10 mouse cellular contexts compared by ENCODE assay signal in genomic region chr8:10223528-10224194, GRCm38 (mm10).
A peak's percentile ranks its signal among the peaks of the same experiment; 100 is the strongest.
DNase-seq lines count a peak whose midpoint lies in the region; ATAC-seq and TF ChIP-seq lines count a peak whose summit lies in the region.
"Had no signal": no experiment of that assay in that cellular context is flagged by ENCODE, and none has a peak within 500 bp of the region (broad histone marks: within the 10 kb centered on the region; RNA-seq: fewer than 3 reads in every experiment).

No protein-coding gene starts in this region.

- no peak overlapping the region for H3K4me3 ChIP-seq in lung, embryonic 14.5 days (ENCODE audit: low read depth, low read length)
- no peak overlapping the region for H3K4me3 ChIP-seq in hindbrain, embryonic 11.5 days (ENCODE audit: low read depth, low read length)
- H3K4me3 ChIP-seq in midbrain, embryonic 11.5 days (ENCODE audit: low read depth, low read length): no peak overlapping the region
- no peak overlapping the region for H3K4me3 ChIP-seq in stomach, postnatal 0 days (ENCODE audit: low read depth, low read length)
- H3K4me3 ChIP-seq: heart, embryonic 13.5 days had no signal

- H3K9me3 ChIP-seq in lung, embryonic 14.5 days (ENCODE audit: low read depth, low read length): no peaks in the 10 kb centered on the region
- H3K9me3 ChIP-seq in hindbrain, embryonic 11.5 days (ENCODE audit: control insufficient read depth, low read length): no peaks in the 10 kb centered on the region
- no peaks in the 10 kb centered on the region for H3K9me3 ChIP-seq in midbrain, embryonic 11.5 days (ENCODE audit: control insufficient read depth, low read length)
- H3K9me3 ChIP-seq in stomach, postnatal 0 days (ENCODE audit: control insufficient read depth, low read length): no peaks in the 10 kb centered on the region
- H3K9me3 ChIP-seq: heart, embryonic 13.5 days had no signal

- no peaks in the 10 kb centered on the region for H3K27me3 ChIP-seq in lung, embryonic 14.5 days (ENCODE audit: insufficient read depth, low read length)
- no peaks in the 10 kb centered on the region for H3K27me3 ChIP-seq in hindbrain, embryonic 11.5 days (ENCODE audit: control insufficient read depth, insufficient read depth, low read length)
- no peaks in the 10 kb centered on the region for H3K27me3 ChIP-seq in midbrain, embryonic 11.5 days (ENCODE audit: control insufficient read depth, insufficient read depth, low read length)
- no peaks in the 10 kb centered on the region for H3K27me3 ChIP-seq in stomach, postnatal 0 days (ENCODE audit: control insufficient read depth, insufficient read depth, low read length)
- H3K27me3 ChIP-seq: heart, embryonic 13.5 days had no signal

- ATAC-seq in lung, embryonic 14.5 days (ENCODE audit: insufficient read depth): peak; percentile 28; the same call in 1 of the 2 replicates
- no peak for ATAC-seq in hindbrain, embryonic 11.5 days (ENCODE audit: low FRiP score)
- ATAC-seq in midbrain, embryonic 11.5 days (ENCODE audit: low FRiP score): 0 out of 2 replicates have a peak, but pooled peaks have one; percentile 16
- no peak for ATAC-seq in stomach, postnatal 0 days (ENCODE audit: low FRiP score, low TSS enrichment)
- no peak for ATAC-seq in cerebellum, adult (ENCODE audit: insufficient number of reproducible peaks, low FRiP score, low TSS enrichment)
- ATAC-seq: activated CD4-positive, CD25-positive, alpha-beta regulatory T cell, adult 4 months had no signal

- no peaks in the 10 kb centered on the region for H3K36me3 ChIP-seq in lung, embryonic 14.5 days (ENCODE audit: insufficient read depth)
- no peaks in the 10 kb centered on the region for H3K36me3 ChIP-seq in hindbrain, embryonic 11.5 days (ENCODE audit: control insufficient read depth, insufficient read depth, low read length)
- no peaks in the 10 kb centered on the region for H3K36me3 ChIP-seq in midbrain, embryonic 11.5 days (ENCODE audit: control insufficient read depth, insufficient read depth, low read length)
- H3K36me3 ChIP-seq in stomach, postnatal 0 days (ENCODE audit: control insufficient read depth, insufficient read depth, low read length): no peaks in the 10 kb centered on the region
- H3K36me3 ChIP-seq: heart, embryonic 13.5 days had no signal

- peak overlapping the region; percentile 71 for H3K27ac ChIP-seq in lung, embryonic 14.5 days (ENCODE audit: low read depth)
- peak overlapping the region; percentile 6; the same call in 1 of the 2 replicates for H3K27ac ChIP-seq in hindbrain, embryonic 11.5 days (ENCODE audit: low read depth, low read length)
- H3K27ac ChIP-seq in midbrain, embryonic 11.5 days (ENCODE audit: low read depth, low read length): peak overlapping the region; percentile 21; the same call in 1 of the 2 replicates
- H3K27ac ChIP-seq in stomach, postnatal 0 days (replicated peaks): 0 out of 2 replicates have a peak overlapping the region, but pooled peaks have one; percentile 13
- H3K27ac ChIP-seq: heart, embryonic 13.5 days had no signal

- 16% methylated on average over 6 of the region's 6 CpGs for WGBS in lung, embryonic 14.5 days
- 33% methylated on average over 6 of the region's 6 CpGs for WGBS in hindbrain, embryonic 11.5 days
- WGBS in midbrain, embryonic 11.5 days: 44% methylated on average over 6 of the region's 6 CpGs
- WGBS in stomach, postnatal 0 days: 18% methylated on average over 6 of the region's 6 CpGs

- H3K4me2 ChIP-seq in lung, embryonic 14.5 days: peak overlapping the region; percentile 20; the same call in 1 of the 2 replicates
- H3K4me2 ChIP-seq in hindbrain, embryonic 11.5 days (replicated peaks; ENCODE audit: low read depth, low read length): no peak overlapping the region
- H3K4me2 ChIP-seq in midbrain, embryonic 11.5 days: no peak overlapping the region
- no peak overlapping the region for H3K4me2 ChIP-seq in stomach, postnatal 0 days (replicated peaks; ENCODE audit: low read depth)
- H3K4me2 ChIP-seq: heart, embryonic 13.5 days had no signal

- no peak overlapping the region for H3K9ac ChIP-seq in lung, embryonic 14.5 days
- H3K9ac ChIP-seq in hindbrain, embryonic 11.5 days (ENCODE audit: low read depth, low read length): no peak overlapping the region
- no peak overlapping the region for H3K9ac ChIP-seq in midbrain, embryonic 11.5 days (ENCODE audit: low read length)
- no peak overlapping the region; the same call in 1 of the 2 replicates for H3K9ac ChIP-seq in stomach, postnatal 0 days (ENCODE audit: low read length)
- H3K9ac ChIP-seq: heart, embryonic 13.5 days had no signal

- no peak for TF ChIP-seq CTCF in lung, embryonic 14.5 days (IDR thresholded peaks at IDR 0.05; ENCODE audit: low read depth)
- TF ChIP-seq CTCF in stomach, postnatal 0 days (IDR thresholded peaks at IDR 0.05; ENCODE audit: low read depth): no peak

- TF ChIP-seq EP300 in stomach, postnatal 0 days (optimal IDR thresholded peaks at IDR 0.05): no peak

- H3K4me1 ChIP-seq in lung, embryonic 14.5 days (ENCODE audit: insufficient read depth): peaks cover 3% of the 10 kb centered on the region
- H3K4me1 ChIP-seq in hindbrain, embryonic 11.5 days (replicated peaks; ENCODE audit: control insufficient read depth, insufficient read depth, low read length): no peaks in the 10 kb centered on the region; the same call in 1 of the 2 replicates
- peaks cover 9% of the 10 kb centered on the region for H3K4me1 ChIP-seq in midbrain, embryonic 11.5 days (ENCODE audit: control insufficient read depth, insufficient read depth, low read length)
- H3K4me1 ChIP-seq in stomach, postnatal 0 days (replicated peaks; ENCODE audit: control insufficient read depth, insufficient read depth): no peaks in the 10 kb centered on the region

- peak; percentile 35 for DNase-seq in lung, embryonic 14.5 days
- DNase-seq in lung, postnatal 25 days (ENCODE audit: low spot score): no peak
- no peak for DNase-seq in hindbrain, embryonic 11.5 days (ENCODE audit: low spot score)
- DNase-seq in midbrain, embryonic 11.5 days (ENCODE audit: low spot score, missing footprints): no peak
- DNase-seq in stomach, postnatal 0 days (ENCODE audit: low spot score): no peak
- no peak for DNase-seq in right cerebral cortex, postnatal 36 days (ENCODE audit: low spot score in 2 of 2)
- DNase-seq: kidney, adult 9 months had no signal

Comparison
In these comparisons a context has a peak if more than half of its experiments do, and no peak if none do; other contexts are left out.
1. ATAC-seq: peak in lung, embryonic 14.5 days (single experiment) and midbrain, embryonic 11.5 days (single experiment); none in hindbrain, embryonic 11.5 days (single experiment), stomach, postnatal 0 days (single experiment) and cerebellum, adult (single experiment).
2. H3K27ac ChIP-seq: peak in every context shown above with its lines; median percentile 71 in lung, embryonic 14.5 days; 21 in midbrain, embryonic 11.5 days; 13 in stomach, postnatal 0 days; 6 in hindbrain, embryonic 11.5 days.